Mouse (Mus musculus): ENCODE results near the gene Nadsyn1. TPM values are rescaled to one million over a fixed set of nuclear protein-coding genes. Genes with fewer than 3 reads are reported as not detected.

The Nadsyn1 gene
- total and polyA plus RNA-seq, 3 experiments: 4.5 to 11.9 (median 10.3) TPM

DNA sequence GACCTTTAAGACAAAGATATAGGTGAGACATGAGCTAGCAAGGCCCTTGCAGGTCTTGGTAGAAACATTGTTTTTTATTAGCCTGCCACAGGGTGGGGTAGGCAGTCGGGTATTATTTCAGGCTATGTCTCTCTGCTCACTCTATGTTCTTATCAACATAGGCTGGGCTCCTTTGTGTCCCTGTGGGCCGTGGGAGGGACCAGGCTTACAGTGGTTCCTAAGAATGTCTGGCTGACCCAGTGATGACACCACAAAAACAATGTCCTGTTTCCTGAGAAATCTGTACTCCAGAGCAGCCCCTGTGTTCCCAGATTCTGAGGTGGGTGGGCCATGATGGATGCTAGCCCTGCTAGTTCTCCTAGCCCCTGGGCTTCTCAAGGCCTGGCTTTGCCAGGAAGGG, 45.3 kb downstream of the Nadsyn1 start:
- H3K9me3 ChIP-seq (replicated peaks): no peaks in the 10 kb centered on the region
- peaks cover 28% of the 10 kb centered on the region for H3K27me3 ChIP-seq (ENCODE audit: insufficient read depth, low read length)
- H3K36me3 ChIP-seq (replicated peaks): no peaks in the 10 kb centered on the region
- no peak for ATAC-seq (ENCODE audit: extremely low read depth, insufficient number of reproducible peaks, low FRiP score, poor library complexity, severe bottlenecking)
- TF ChIP-seq CTCF (IDR thresholded peaks at IDR 0.05; ENCODE audit: low read depth, low read length) (no peak), GATA1 (IDR thresholded peaks at IDR 0.05; ENCODE audit: borderline replicate concordance, low read length) (no peak), TAL1 (conservative IDR thresholded peaks at IDR 0.05; ENCODE audit: low read depth, low read length) (no peak), POLR2AphosphoS5 (IDR thresholded peaks at IDR 0.05; ENCODE audit: insufficient replicate concordance, low read depth, low read length) (no peak), GATA2 (IDR thresholded peaks at IDR 0.05; ENCODE audit: borderline replicate concordance, low read depth, low read length) (no peak)
- DNase-seq (ENCODE audit: low spot score): no peak
- no peaks in the 10 kb centered on the region for H3K4me1 ChIP-seq (ENCODE audit: insufficient read depth, low read depth, low read length)
- H3K4me3 ChIP-seq (ENCODE audit: low read depth, low read length): no peak overlapping the region

GRCm38 (mm10) chr7:143776137-143776536, 46.5 kb downstream of the Nadsyn1 start:
- ATAC-seq (ENCODE audit: extremely low read depth, insufficient number of reproducible peaks, low FRiP score, poor library complexity, severe bottlenecking): no peak
- peaks cover 22% of the 10 kb centered on the region for H3K27me3 ChIP-seq (ENCODE audit: insufficient read depth, low read length)
- no peak for TF ChIP-seq CTCF (IDR thresholded peaks at IDR 0.05; ENCODE audit: low read depth, low read length)
- no peak for TF ChIP-seq GATA1 (IDR thresholded peaks at IDR 0.05; ENCODE audit: borderline replicate concordance, low read length)
- no peak for TF ChIP-seq TAL1 (conservative IDR thresholded peaks at IDR 0.05; ENCODE audit: low read depth, low read length)
- no peak for TF ChIP-seq GATA2 (IDR thresholded peaks at IDR 0.05; ENCODE audit: borderline replicate concordance, low read depth, low read length)
- TF ChIP-seq POLR2AphosphoS5 (IDR thresholded peaks at IDR 0.05; ENCODE audit: insufficient replicate concordance, low read depth, low read length): no peak
- no peak for DNase-seq (ENCODE audit: low spot score)
- H3K4me1 ChIP-seq (ENCODE audit: insufficient read depth, low read depth, low read length): no peaks in the 10 kb centered on the region
- H3K36me3 ChIP-seq (replicated peaks): no peaks in the 10 kb centered on the region
- 0 out of 2 replicates have a peak, but pooled peaks cover 1% of the 10 kb centered on the region for H3K9me3 ChIP-seq (replicated peaks)
- H3K4me3 ChIP-seq (ENCODE audit: low read depth, low read length): no peak overlapping the region

GRCm38 (mm10) chr7:143769461-143769860, 53.2 kb downstream of the Nadsyn1 start:
- Histone ChIP-seq H3K9me3 (replicated peaks) (0 out of 2 replicates have a peak, but pooled peaks cover 1% of the 10 kb centered on the region), H3K36me3 (replicated peaks) (no peaks in the 10 kb centered on the region), H3K27me3 (ENCODE audit: insufficient read depth, low read length) (peaks cover 23% of the 10 kb centered on the region), H3K4me3 (ENCODE audit: low read depth, low read length) (no peak overlapping the region), H3K4me1 (ENCODE audit: insufficient read depth, low read depth, low read length) (no peaks in the 10 kb centered on the region; the same call in 1 of the 2 replicates)
- TF ChIP-seq GATA2 (IDR thresholded peaks at IDR 0.05; ENCODE audit: borderline replicate concordance, low read depth, low read length) (no peak), TAL1 (conservative IDR thresholded peaks at IDR 0.05; ENCODE audit: low read depth, low read length) (no peak), CTCF (IDR thresholded peaks at IDR 0.05; ENCODE audit: low read depth, low read length) (no peak), GATA1 (IDR thresholded peaks at IDR 0.05; ENCODE audit: borderline replicate concordance, low read length) (no peak), POLR2AphosphoS5 (IDR thresholded peaks at IDR 0.05; ENCODE audit: insufficient replicate concordance, low read depth, low read length) (no peak)
- no peak for DNase-seq (ENCODE audit: low spot score)
- no peak for ATAC-seq (ENCODE audit: extremely low read depth, insufficient number of reproducible peaks, low FRiP score, poor library complexity, severe bottlenecking)

DNA sequence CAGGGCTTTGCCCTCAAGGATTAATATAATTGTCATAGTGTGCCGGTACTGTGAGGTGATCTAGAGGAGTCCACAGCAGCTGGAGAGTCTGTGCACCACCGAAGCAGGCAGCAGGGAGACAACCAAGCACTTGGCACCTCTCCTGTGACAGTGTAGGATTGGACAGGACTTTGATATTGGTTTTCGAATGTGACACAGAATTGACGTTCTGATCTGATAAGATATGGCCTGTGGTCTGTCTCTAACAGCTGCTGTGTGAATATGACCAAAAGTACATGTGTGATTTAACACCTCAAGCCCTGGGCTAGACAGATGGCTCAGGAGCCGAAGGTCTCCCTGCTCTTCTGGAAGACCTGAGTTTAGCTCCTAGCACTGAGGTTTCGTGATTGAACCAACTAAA, 54.4 kb downstream of the Nadsyn1 start:
- Histone ChIP-seq H3K4me3 (ENCODE audit: low read depth, low read length) (no peak overlapping the region), H3K36me3 (replicated peaks) (no peaks in the 10 kb centered on the region), H3K27me3 (ENCODE audit: insufficient read depth, low read length) (peaks cover 23% of the 10 kb centered on the region), H3K9me3 (replicated peaks) (0 out of 2 replicates have a peak, but pooled peaks cover 1% of the 10 kb centered on the region), H3K4me1 (ENCODE audit: insufficient read depth, low read depth, low read length) (no peaks in the 10 kb centered on the region; the same call in 1 of the 2 replicates)
- TF ChIP-seq CTCF (IDR thresholded peaks at IDR 0.05; ENCODE audit: low read depth, low read length) (no peak), GATA2 (IDR thresholded peaks at IDR 0.05; ENCODE audit: borderline replicate concordance, low read depth, low read length) (no peak), GATA1 (IDR thresholded peaks at IDR 0.05; ENCODE audit: borderline replicate concordance, low read length) (no peak), TAL1 (conservative IDR thresholded peaks at IDR 0.05; ENCODE audit: low read depth, low read length) (no peak), POLR2AphosphoS5 (IDR thresholded peaks at IDR 0.05; ENCODE audit: insufficient replicate concordance, low read depth, low read length) (no peak)
- no peak for ATAC-seq (ENCODE audit: extremely low read depth, insufficient number of reproducible peaks, low FRiP score, poor library complexity, severe bottlenecking)
- no peak for DNase-seq (ENCODE audit: low spot score)

- Histone ChIP-seq H3K27me3 (ENCODE audit: insufficient read depth, low read length) (peaks cover 30% of the 10 kb centered on the region), H3K9me3 (replicated peaks) (no peaks in the 10 kb centered on the region), H3K36me3 (replicated peaks) (no peaks in the 10 kb centered on the region), H3K4me1 (ENCODE audit: insufficient read depth, low read depth, low read length) (no peaks in the 10 kb centered on the region; the same call in 1 of the 2 replicates), H3K4me3 (ENCODE audit: low read depth, low read length) (no peak within 1 kb of the TSS)
- DNase-seq (ENCODE audit: low spot score) (no peak), ATAC-seq (ENCODE audit: extremely low read depth, insufficient number of reproducible peaks, low FRiP score, poor library complexity, severe bottlenecking) (no peak)
- TF ChIP-seq CTCF (IDR thresholded peaks at IDR 0.05; ENCODE audit: low read depth, low read length): no peak
Observed at GRCm38 (mm10) chr7:143766893-143767292, 55.8 kb downstream of the Nadsyn1 start, which contains the start of gene Mrgprg. Mrgprg (minus strand) TSS chr7:143766993.

- H3K27me3 ChIP-seq (ENCODE audit: insufficient read depth, low read length): peaks cover 30% of the 10 kb centered on the region
- no peak overlapping the region for H3K4me3 ChIP-seq (ENCODE audit: low read depth, low read length)
- TF ChIP-seq GATA2 (IDR thresholded peaks at IDR 0.05; ENCODE audit: borderline replicate concordance, low read depth, low read length): no peak
- no peak for TF ChIP-seq CTCF (IDR thresholded peaks at IDR 0.05; ENCODE audit: low read depth, low read length)
- TF ChIP-seq POLR2AphosphoS5 (IDR thresholded peaks at IDR 0.05; ENCODE audit: insufficient replicate concordance, low read depth, low read length): no peak
- no peak for TF ChIP-seq GATA1 (IDR thresholded peaks at IDR 0.05; ENCODE audit: borderline replicate concordance, low read length)
- TF ChIP-seq TAL1 (conservative IDR thresholded peaks at IDR 0.05; ENCODE audit: low read depth, low read length): no peak
- H3K9me3 ChIP-seq (replicated peaks): no peaks in the 10 kb centered on the region
- H3K4me1 ChIP-seq (ENCODE audit: insufficient read depth, low read depth, low read length): no peaks in the 10 kb centered on the region; the same call in 1 of the 2 replicates
- ATAC-seq (ENCODE audit: extremely low read depth, insufficient number of reproducible peaks, low FRiP score, poor library complexity, severe bottlenecking) (no peak), DNase-seq (ENCODE audit: low spot score) (no peak)
- no peaks in the 10 kb centered on the region for H3K36me3 ChIP-seq (replicated peaks)
Observed at GRCm38 (mm10) chr7:143764876-143765530, 57.6 kb downstream of the Nadsyn1 start.

Data from G1E (cell line).